Mouse (Mus musculus): ENCODE data around the gene Svopl.

Svopl gene

GRCm38 (mm10) chr6:38032801-38033566 is 13.8 kb downstream of the Svopl start:
- in situ Hi-C loops (cut with MboI, MseI) = no loop called here

DNA sequence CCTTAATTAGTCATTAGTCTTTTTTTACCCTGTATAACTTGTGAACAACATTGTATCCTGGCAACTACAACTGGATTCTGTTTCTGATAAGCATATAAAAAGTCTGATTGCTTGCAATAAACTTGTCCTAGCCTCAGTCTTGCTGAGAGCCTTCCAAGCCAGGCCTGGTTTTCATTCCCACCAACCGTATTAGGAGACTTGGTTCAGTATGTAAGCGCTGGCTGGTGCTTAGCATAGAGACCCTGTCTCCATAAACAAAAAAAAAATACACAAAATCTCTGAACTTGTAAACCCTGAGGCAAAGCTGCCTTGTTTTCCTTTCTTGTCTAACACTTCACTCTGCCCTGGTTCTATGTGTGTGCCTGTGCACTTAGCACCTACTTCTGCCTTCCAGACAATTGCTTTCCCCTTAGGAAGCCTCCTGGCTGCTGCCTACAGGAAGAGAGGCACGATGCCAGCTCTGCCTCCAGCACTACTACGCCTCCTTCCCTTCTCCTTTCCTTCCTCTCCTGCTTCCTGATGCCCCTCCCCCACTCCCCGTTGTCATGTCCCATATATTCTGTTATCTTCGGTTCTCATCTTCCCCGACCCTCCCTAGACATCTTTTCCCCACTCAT is 14.8 kb downstream of the Svopl start:
- in situ Hi-C loops (cut with MboI, MseI) = no loop called here

DNA sequence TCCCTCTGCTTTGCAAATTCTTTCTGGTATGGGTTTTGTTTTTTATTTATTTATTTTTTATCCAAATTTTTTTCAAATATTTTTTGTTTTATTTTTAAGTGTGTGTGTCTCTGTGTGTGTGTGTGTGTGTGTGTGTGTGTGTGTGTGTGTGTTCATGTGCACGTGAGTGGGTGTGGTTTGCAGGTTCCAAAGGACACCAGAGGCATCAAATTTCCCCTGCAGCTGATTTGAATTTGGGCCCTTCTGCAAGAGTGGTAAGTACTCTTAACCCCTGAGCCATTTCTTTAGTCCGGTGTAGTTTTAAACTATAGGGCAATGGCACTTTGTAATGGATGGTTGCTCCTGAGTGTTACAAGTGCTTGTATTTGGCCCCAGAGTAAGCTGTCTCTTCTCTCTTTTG is 18.6 kb downstream of the Svopl start:
- in situ Hi-C loops (cut with MboI, MseI) = no loop called here

DNA sequence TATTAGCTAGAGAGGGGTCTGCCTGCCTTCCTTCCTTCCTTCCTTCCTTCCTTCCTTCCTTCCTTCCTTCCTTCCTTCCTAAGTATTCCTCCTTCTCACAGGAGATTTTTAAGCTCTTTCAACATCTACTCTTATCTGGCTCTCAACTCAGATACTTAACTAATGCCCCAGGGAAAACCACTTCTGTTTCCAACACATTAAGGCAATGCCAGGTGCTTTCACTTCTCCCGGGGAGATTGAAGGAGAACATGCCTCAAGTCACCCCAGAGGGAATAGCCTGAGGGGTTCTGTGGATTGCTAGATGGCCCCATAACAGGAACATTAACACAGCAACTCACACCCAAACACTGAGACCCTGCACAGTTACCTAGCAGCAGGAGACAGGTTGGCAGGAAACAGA is 19.0 kb downstream of the Svopl start:
- in situ Hi-C loops (cut with MboI, MseI) = no loop called here

DNA sequence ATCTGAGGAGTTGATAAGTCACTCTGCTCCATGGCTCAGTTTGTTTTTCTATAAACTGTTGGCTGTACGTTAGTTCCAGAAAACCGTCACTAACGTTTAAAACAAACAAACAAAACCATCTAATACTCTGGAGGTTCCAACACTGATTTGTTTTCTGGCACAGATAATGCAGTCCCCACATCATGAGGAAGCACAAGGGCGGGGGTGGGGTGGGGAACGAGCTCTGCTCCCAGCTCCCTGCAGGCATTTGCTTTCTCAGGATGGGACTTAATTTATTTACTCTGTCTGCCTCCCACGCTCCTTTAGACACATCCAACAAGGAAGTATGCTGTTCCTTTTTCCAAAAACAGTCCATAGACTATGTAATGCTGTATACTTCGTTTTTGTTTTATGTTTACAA is 23.5 kb downstream of the Svopl start:
- in situ Hi-C loops (cut with MboI, MseI) = no loop called here

GRCm38 (mm10) chr6:38021406-38021805 is 25.4 kb downstream of the Svopl start:
- in situ Hi-C loops (cut with MboI, MseI) = no loop called here

DNA sequence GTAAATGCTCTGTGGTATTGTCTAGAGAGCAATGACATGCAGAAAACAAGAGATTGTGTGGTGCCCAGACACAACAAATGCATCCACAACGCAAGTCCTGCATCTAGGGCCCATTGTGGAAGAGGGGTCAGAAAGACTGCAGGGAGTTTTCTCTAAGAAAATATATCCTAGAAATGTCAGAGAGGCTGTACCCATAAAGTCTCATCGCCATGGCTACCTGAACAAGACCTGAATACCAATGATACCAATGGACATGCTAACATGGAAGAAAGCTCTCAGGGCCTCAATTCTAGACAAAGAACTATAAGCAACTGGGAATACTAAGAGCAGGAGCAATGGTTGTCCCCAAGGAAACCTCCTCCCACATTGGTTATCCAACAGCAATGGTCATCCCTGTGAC is 34.0 kb downstream of the Svopl start:
- in situ Hi-C loops (cut with MboI, MseI) = no loop called here

DNA sequence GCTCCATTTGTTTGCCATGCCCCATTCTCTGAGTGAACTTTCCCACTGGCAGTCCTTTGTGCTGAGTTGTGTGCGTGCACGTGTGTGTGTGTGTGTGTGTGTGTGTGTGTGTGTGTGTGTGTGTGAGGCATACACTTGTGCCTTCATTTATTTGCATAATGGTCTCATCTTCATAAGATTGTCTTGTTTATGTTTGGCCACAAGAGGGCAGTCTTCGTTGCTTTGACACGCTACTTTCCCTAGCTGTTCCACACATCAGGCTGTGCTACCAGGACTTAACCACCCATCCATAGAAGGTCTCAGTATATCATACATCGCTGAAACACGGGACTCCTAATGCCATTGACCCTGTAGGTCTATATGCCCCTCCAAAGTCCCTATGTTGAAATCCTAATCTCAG is 39.3 kb downstream of the Svopl start:
- in situ Hi-C loops (cut with MboI, MseI) = no loop called here

- in situ Hi-C loops (cut with MboI, MseI) = no loop called here
These were observed 79.4 kb downstream of the Svopl start for GRCm38 (mm10) chr6:37967386-37967785.

DNA sequence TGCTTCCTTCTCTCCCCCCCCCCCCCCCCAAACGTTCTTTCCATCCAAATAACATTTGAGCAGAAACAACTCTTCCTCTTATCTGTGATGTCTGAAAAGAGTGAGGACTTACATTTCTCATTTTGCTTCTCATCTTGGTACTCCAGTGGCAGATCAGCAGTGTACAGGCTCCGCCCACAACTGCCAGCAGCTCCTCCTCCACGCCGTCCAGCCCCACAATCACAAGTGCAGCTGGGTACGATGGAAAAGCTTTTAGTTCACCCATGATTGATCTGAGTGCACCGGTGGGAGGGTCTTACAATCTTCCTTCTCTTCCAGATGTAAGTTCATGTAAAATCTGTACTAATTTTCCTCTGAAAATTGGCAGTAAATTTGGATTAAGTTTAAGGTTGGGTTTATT is 95.5 kb downstream of the Svopl start:
- in situ Hi-C loops (cut with MboI, MseI) = no loop called here

DNA sequence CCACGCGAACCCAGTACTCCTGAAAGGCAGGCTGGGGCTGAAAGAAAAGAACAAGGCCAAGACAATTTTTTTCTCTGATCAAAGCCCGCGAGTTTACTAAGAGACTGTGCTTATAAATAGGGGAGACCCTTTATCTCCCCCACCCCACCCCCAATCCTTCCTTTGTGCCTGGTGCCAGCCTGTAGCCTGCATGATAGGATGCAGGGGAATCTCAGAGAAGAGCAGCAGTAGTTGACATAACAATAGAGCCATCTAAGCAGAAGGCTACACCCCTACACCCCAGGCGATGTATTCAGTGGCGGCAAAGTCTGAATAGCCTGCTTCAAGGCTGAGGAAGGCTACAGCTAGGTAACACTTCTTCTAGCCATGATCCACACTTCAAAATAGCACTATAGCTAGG is 110.3 kb downstream of the Svopl start:
- in situ Hi-C loops (cut with MboI, MseI) = no loop called here
